Mouse (Mus musculus) hindbrain, embryonic 16.5 days (tissue): ENCODE results near the gene Vmn2r38. TPM values are rescaled to one million over a fixed set of nuclear protein-coding genes. Genes with fewer than 3 reads are reported as not detected.
"Not testable (repeated sequence)": the region's sequence is repeated elsewhere in the genome, so short reads cannot be mapped to it uniquely, and the experiment has no call there.

Source experiments
- ATAC-seq: fragments of 200-750 bp; cut with Nextera tagmentation; 2 replicates; pipeline ENCODE4 v1.8.0; 2017; ENCODE audit warnings: moderate TSS enrichment, moderate library complexity
- H3K27ac ChIP-seq: fragments of 300-500 bp; sonication (generic); 2 replicates; pipeline ENCODE4 v1.5.1; 2014; ENCODE audit warnings: low read depth, mild to moderate bottlenecking, control low read depth, low read length, moderate library complexity
- H3K27me3 ChIP-seq: fragments of 300-500 bp; sonication (generic); replicated peaks from 2 replicates; pipeline ENCODE4 v1.6.1; 2014; ENCODE audit warnings: low read length; ENCODE audit not compliant: control insufficient read depth, insufficient read depth
- H3K36me3 ChIP-seq: fragments of 300-500 bp; sonication (generic); 2 replicates; pipeline ENCODE4 v1.6.1; 2014; ENCODE audit warnings: mild to moderate bottlenecking, low read length, moderate library complexity, mixed read lengths; ENCODE audit not compliant: control insufficient read depth, insufficient read depth
- H3K4me1 ChIP-seq: fragments of 300-500 bp; sonication (generic); 2 replicates; pipeline ENCODE4 v1.6.1; 2014; ENCODE audit warnings: low read depth, low read length; ENCODE audit not compliant: control insufficient read depth, insufficient read depth
- H3K4me2 ChIP-seq: fragments of 300-500 bp; sonication (generic); 2 replicates; pipeline ENCODE4 v1.6.1; 2014; ENCODE audit warnings: mild to moderate bottlenecking, low read length, control low read depth, moderate library complexity
- H3K4me3 ChIP-seq: fragments of 300-500 bp; sonication (generic); 2 replicates; pipeline ENCODE4 v1.5.1; 2014; ENCODE audit warnings: mild to moderate bottlenecking, low read length, control low read depth, moderate library complexity
- H3K9ac ChIP-seq: fragments of 300-500 bp; sonication (generic); 2 replicates; pipeline ENCODE4 v1.6.1; 2014; ENCODE audit warnings: low read depth, mild to moderate bottlenecking, control low read depth, low read length, moderate library complexity
- H3K9me3 ChIP-seq: fragments of 300-500 bp; sonication (generic); 2 replicates; pipeline ENCODE4 v1.6.1; 2014; ENCODE audit warnings: mild to moderate bottlenecking, low read length, moderate library complexity; ENCODE audit not compliant: control insufficient read depth
- WGBS: fragments of 180-500 bp; shearing (Covaris S2); extraction: QIAGEN DNeasy Blood & Tissue Kit; methylation state at CpG from one replicate; pipeline ENCODE4 v1.1.7; 2014; 5-methylcytosine and 5-hydroxymethylcytosine counted together
- polyA plus RNA-seq: library from polyadenylated mRNA; unstranded; fragments of >200 nt; fragmentation: Nextera tagmentation; extraction: Ambion mirVana; gene quantifications from 2 replicates; pipeline ENCODE4 v1.2.1, GENCODE M21; 2015

Gene Vmn2r38
- polyA plus RNA-seq = not detected in 2 replicates

DNA sequence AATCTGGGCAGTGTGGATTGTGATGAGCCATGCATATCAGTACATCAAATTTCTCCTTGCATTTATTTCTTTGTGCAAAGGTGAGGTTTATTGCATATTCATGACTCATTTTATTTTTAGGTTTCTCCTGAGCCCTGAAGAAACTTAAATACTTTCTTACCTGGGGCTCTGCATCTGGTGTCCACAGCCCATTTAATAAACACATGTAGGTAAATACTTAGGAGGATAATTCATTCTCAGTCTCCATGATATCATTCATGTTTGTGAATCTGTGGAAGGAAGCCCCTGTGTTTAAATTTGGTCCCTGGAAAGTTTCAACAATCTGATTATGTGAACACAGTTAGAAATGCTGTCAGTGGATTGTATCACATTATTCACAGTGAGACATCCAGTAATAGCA lies at the start of gene Vmn2r38:
TSS of gene Vmn2r38 (minus strand) at position 101 of the 400 bp plus-strand sequence.
- H3K4me3 ChIP-seq, H3K9me3 ChIP-seq, H3K4me1 ChIP-seq, H3K9ac ChIP-seq, H3K4me2 ChIP-seq, ATAC-seq, H3K27me3 ChIP-seq, H3K27ac ChIP-seq, H3K36me3 ChIP-seq: not testable (repeated sequence)

GRCm38 (mm10) chr7:9065353-9065752 lies 32.3 kb downstream of the Vmn2r38 start:
- 90% methylated on average over 4 of the region's 4 CpGs for WGBS
- ATAC-seq = not testable (repeated sequence)

GRCm38 (mm10) chr7:9030698-9031097 lies 67.0 kb downstream of the Vmn2r38 start, which contains the start of gene Vmn2r39:
Vmn2r39 (minus strand) TSS chr7:9030798.
- not testable (repeated sequence) for ATAC-seq, H3K4me3 ChIP-seq, H3K27me3 ChIP-seq, H3K4me1 ChIP-seq, H3K27ac ChIP-seq, H3K36me3 ChIP-seq, H3K9me3 ChIP-seq, H3K9ac ChIP-seq, H3K4me2 ChIP-seq

More at GRCm38 (mm10) chr7:9065353-9065752, 32.3 kb downstream of the Vmn2r38 start:
- H3K4me1 ChIP-seq, H3K36me3 ChIP-seq, H3K9ac ChIP-seq, H3K4me2 ChIP-seq, H3K27me3 ChIP-seq, H3K9me3 ChIP-seq, H3K27ac ChIP-seq, H3K4me3 ChIP-seq: not testable (repeated sequence)

Other genes starting within 250 kb of the Vmn2r38 start
- not detected in 2 replicates for gene Vmn2r40, start 166.4 kb downstream of the Vmn2r38 start, polyA plus RNA-seq
- not detected in 2 replicates for gene Vmn2r39, start 67.1 kb downstream of the Vmn2r38 start, polyA plus RNA-seq
- gene Vmn2r37, start 125.8 kb upstream of the Vmn2r38 start, polyA plus RNA-seq = not detected in 2 replicates